Mouse (Mus musculus) olfactory bulb, adult 2 months (tissue): ENCODE data around the gene Dync1li1.

Source experiments
- CTCF ChIP-seq: fragments of 200-500 bp; IDR thresholded peaks from 2 replicates; pipeline ENCODE4 v1.5.1; 2012; ENCODE audit warnings: low read depth, mild to moderate bottlenecking, low read length, moderate library complexity; ENCODE audit not compliant: insufficient read depth
- POLR2A ChIP-seq: fragments of 200-500 bp; IDR thresholded peaks from 2 replicates; pipeline ENCODE4 v1.6.1; 2012; ENCODE audit warnings: mild to moderate bottlenecking, low read depth, low read length, moderate library complexity; ENCODE audit not compliant: insufficient read depth

- TF ChIP-seq CTCF (no peak), POLR2A (no peak)
Observed at GRCm38 (mm10) chr9:114673626-114674025, 15.0 kb upstream of the Dync1li1 start.
